Mouse (Mus musculus): ENCODE results near the gene Cnn1.
A peak's percentile ranks its signal among the peaks of the same experiment; 100 is the strongest.
"Not testable (repeated sequence)": the region's sequence is repeated elsewhere in the genome, so short reads cannot be mapped to it uniquely, and the experiment has no call there.

Gene Cnn1

DNA sequence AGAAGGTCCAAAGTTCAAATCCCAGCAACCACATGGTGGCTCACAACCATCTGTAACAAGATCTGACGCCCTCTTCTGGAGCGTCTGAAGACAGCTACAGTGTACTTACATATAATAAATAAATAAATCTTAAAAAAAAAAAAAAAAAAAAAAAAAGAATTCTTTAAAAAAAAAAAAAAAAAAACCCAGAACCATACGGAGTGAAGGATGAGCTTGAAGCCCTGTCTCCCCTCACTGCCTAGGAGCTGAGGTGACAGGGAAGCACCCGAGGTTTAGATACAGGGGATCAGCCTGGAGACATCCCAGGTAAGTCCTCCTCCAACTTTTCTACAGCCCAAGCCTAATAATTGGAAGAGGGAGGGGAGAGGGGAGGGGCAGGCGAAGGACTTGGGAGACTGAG, 23.2 kb upstream of the Cnn1 start:
- DNase-seq (ENCODE audit: low spot score) = not testable (repeated sequence)

DNA sequence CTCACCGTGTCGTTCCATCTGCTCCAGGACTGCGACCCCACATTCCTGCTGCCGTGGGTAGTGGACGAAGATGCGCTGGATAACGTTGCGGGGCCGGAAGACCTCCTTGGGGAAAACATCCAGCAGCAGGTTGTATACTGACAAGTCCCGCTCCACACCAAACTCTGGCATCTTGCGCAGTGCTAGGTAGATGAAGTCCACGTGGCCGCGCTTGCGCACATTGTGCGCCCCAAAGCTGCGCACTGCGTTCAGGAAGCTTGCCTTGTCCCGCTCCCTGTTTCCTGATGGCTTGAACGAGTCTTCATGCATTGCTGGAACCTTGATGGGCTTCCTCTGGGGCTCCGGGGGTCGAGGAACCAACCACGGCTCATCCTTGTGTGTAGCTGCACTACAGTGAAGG, 22.8 kb upstream of the Cnn1 start:
- DNase-seq (ENCODE audit: low spot score) = no peak

DNA sequence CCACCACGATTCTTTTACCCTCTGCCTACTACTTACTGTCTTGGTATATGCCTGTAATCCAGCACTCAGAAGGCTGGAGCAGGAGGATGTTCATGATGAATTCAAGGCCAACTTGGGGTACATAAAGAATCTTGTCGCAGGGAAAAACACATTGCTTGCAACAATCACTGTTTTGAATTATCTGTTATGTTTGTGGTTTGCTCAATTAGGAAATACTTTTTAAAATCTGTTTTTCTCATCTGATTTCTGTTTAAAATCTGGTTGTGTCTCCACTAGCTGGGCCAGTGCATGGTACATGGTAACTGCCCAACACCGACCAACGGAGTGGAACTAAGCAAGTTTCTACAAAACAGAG, 14.4 kb upstream of the Cnn1 start:
- DNase-seq (ENCODE audit: low spot score) = no peak

DNA sequence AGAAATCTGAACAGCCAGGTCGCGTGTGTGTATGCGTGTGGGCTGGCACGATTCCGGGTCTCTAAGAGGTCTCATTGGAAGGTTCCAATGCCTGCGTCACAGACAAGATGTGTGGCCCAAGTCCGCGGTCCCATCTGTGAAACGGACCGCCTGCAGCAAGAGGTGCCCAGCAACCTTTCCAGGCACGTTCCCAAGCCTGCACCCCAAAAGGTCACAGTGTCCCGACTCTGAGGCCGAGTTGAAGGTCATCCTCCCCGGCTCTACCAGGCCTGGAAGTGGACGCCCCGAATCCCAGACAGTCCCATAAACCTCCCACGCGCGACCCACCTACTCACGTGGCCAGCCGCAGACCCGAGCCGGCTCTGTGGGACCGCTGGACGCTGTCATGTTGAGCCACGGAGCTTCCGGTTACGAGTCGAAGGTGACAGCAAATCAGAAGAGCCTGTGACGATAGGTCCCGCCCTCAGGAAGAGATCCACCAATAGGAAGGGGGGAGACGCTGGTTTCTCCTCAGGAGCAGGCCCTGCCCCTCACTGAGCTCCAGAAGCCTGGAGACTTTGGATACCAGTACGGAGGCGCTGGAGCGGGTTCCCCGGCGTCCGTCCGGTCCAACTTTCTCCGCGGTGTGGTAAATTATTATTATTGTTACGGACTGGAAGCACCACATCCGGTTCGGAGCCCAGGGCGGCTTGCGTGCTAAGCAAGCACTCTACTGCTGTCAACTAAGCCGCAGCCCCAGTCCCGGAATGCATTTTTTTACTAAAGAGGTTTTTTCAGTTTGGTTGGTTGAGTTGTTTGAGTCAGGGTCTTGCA, 13.8 kb upstream of the Cnn1 start, which contains the start of gene Ecsit:
Ecsit (minus strand) TSS at position 417 of the 813 bp plus-strand sequence.
- DNase-seq (ENCODE audit: low spot score) = peak; percentile 98

DNA sequence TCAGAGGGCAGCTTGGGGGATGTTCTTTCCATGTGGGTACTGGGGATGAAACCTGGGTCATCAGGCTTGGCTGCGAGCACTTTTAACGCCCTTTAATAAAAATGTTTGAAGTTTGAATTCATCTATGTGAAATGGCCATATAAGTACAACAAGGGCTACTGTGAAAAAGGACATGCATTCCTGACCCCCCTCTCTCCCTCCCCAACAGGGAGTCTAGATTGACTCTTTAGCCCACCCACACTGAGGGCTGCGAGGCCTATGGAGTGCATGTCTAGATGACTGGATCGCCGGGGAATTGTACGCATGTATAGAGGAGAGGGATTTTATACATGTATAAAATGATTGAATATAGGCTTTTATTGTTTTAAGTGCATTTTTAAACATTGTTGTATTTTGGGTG, 13.0 kb upstream of the Cnn1 start:
- no peak for DNase-seq (ENCODE audit: low spot score)

DNA sequence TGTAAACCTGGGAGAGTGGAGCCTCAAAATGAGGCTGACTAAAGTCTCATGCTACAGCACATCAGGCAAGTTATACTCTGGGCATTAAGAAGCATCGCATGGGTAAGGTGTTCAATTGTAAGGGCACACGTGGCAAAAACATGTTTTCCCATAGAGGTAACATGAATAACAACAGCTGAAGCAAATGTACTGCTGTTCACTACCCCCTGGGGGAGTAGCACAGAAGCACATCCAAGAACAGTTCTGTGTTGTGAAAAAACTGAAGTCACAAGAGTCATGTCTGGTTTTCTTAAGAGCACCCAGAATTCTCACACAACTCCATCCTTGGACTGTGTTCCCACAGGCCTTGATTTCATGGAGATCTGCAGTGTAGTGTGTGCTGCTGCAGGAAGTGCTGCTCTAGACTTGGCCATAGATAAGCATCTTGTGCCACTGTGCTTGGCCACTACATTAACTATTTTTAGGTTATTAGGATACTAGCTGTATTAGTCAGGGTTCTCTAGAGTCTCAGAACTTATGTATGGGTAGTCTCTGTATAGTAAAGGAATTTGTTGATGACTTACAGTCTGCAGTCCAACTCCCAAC, 11.9 kb upstream of the Cnn1 start:
- DNase-seq (ENCODE audit: low spot score) = no peak

DNA sequence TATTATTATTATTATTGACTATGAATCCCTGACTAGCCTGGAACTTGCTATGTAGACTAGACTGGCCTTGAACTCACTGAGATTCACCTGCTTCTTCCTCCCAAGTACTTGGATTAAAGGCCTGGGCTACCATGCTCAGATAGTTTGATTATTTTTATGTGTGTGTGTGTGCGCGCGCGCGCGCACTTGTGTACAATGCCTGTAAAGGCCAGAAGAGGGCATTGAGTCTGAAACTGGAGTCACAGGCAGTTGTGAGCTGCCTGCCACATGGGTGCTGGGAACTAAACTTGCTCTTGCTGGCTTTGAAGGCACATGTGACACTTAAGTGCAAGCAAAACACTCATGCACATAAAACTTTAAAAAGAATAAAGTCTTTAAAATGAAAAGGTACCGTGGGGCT, 9.7 kb upstream of the Cnn1 start:
- DNase-seq (ENCODE audit: low spot score) = no peak

DNA sequence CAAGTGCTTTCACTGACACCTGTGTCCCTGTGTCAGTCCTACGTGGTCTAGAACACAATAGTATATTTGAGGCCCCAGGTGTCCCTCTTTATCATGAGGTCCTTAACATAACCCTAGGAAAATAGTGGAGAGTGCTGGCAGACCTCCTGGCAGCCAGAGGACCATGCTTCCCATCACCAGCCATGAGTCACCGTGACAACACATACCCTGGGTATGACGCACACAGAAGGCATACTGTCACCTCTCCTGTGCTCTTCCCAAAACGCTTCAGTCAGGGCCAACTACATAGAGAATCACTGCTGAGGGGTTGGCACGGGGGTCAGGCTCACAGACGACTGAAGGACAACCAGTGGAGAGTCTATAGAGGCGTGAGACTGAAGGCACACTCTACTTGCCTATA, 9.0 kb upstream of the Cnn1 start:
- DNase-seq (ENCODE audit: low spot score) = no peak

DNA sequence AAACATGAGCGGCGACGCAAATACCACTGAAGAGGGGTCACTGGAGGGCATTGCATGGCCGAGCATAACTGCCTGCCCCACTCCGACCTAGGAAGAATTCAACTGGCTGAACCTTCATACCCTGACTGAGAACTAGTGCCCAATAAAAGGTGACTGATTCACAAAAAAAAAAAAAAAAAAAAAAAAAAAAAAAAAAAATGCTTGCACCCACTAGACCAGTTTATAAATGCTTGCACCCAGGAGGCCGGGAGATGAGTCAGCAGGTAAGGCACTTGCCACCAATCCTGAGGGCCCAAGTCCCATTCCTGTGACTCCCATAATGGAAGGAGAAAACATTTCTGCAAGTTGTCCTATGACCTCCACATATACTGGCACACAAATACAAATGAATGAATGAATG, 6.3 kb upstream of the Cnn1 start:
- DNase-seq (ENCODE audit: low spot score) = no peak

DNA sequence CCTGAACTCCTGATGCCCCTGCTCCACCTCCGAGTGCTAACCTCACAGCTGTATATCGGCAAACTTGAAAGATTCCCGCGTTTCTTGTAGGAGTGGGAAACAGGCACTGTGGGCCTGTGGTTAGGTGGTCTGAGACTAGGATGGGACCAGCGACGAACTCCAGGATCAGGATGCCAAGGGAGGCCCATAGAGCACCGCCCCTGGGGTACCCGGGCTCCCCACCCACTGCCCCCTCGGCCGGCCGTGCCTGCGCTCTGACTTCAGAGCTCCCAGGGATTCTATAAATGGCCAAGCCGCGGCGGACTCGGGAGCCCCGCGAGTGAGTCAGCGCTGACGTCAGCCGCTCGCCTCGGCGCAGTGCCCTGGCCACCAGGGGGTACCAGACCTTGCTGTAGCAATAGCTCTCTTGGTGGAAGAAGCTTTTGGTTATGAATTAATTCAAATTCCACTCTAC, 3.1 kb upstream of the Cnn1 start:
- peak; percentile 87 for DNase-seq (ENCODE audit: low spot score)

DNA sequence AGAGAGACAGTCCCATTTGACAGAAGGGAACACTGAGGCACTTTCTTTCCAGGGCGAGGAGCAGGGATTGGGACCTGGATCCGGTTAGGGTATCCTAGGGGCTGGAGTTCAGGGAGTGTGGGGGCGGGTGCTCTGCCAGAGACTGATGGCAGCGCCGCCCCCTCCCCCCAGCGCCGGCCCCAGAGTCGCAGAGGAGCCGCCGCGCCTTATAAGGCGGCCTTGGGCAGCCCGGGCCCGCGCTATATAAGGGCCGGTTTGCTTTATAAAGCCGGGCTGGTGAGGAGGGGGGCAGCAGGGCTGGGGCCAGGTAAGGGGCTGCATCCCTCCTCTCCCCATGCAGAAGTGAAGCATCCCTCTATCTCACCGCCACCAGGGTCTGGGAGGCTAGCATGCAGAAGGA, 906 bp downstream of the Cnn1 start:
- DNase-seq (ENCODE audit: low spot score) = peak; percentile 40

DNA sequence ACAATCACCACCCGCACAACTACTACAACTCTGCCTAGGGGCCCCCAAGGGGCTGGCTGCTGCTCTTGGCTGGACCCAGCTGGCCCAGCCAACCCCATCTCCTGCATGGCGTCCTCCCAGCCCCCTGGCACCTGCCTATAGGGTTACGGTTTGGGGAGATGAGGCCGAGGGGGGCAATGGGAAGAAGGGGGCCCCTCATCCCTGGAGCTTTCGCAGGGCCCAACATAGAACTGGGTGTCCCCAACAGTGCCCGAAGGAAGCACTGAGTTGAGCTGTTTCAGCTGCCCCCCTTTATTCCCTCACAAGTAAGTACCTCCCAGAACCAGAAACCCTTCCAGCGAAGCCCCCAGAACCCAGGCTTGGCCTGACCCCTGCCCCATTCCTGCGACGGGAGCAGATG, 9.2 kb downstream of the Cnn1 start:
- no peak for DNase-seq (ENCODE audit: low spot score)

DNA sequence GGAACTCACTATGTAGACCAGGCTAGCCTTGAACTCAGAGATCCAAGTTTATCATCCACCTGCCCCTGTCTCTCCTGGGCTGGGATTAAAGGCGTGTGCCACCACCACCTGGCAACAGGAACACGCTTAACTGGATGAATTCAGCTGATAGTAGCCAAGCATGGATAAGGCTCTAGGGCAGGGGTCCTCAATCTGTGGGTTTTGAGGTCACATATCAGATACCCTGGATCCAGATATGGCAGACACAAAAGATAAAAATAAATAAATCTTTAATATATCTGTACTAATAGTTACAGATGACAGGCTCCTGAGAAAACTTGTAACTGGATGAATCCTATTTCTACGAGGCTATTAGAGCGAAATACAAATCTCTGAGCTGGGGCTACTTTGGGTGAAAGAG, 16.6 kb downstream of the Cnn1 start:
- DNase-seq (ENCODE audit: low spot score) = no peak

DNA sequence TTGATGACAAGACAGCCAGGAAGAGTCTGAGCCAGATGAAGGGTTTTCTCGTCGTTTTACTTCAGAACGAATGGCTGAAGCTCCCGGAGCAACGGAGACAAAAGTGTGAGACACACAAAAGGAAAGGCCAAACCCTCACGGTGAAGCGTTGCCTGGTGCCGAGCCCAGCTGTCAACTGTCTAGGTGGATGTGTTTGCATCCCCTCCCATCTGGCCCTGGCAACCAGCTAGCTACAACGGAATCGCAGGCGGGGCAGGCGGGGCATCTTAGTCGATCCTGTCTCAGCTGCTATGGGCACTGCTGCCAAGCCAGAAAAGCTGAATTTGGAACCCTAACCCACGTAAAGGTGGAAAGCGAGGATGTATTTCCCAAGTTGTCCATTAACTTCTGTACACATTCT, 17.1 kb downstream of the Cnn1 start:
- DNase-seq (ENCODE audit: low spot score) = peak; percentile 41

DNA sequence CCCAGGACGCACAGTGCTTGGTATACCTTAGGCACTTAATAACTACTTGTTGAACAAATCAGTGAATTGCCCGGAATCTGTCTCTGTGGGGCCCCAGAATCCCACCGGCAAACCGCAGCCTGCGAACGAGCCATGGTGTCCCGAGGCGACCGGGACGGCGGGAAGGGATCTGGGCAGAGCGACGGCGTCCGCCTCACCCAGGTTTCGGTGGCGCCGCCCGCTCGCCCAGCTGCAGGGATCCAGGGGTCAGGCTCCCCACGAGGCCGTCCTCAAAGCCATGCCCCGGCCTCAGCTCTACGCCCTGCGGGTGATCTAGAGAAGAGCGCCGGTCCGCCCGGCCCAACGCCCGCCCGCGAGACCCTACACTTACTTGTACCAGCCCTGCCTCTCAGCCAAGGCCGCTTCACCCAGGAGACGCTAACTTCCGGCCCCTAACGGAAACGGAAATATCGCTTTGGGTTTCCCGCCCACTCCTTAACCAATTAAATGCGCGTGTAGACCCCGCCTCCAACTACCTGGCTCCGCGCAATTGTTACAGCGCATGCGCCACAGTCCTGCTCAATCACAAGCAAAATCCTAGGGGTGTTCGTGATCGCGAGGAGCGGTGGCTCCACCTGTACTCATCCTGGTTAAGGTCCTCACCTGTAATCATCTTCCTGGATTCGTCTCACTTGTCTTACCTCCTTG, 17.9 kb downstream of the Cnn1 start, which contains the start of gene Elof1:
Elof1 (minus strand) TSS at position 433 of the 687 bp plus-strand sequence.
- peak; percentile 99 for DNase-seq (ENCODE audit: low spot score)

DNA sequence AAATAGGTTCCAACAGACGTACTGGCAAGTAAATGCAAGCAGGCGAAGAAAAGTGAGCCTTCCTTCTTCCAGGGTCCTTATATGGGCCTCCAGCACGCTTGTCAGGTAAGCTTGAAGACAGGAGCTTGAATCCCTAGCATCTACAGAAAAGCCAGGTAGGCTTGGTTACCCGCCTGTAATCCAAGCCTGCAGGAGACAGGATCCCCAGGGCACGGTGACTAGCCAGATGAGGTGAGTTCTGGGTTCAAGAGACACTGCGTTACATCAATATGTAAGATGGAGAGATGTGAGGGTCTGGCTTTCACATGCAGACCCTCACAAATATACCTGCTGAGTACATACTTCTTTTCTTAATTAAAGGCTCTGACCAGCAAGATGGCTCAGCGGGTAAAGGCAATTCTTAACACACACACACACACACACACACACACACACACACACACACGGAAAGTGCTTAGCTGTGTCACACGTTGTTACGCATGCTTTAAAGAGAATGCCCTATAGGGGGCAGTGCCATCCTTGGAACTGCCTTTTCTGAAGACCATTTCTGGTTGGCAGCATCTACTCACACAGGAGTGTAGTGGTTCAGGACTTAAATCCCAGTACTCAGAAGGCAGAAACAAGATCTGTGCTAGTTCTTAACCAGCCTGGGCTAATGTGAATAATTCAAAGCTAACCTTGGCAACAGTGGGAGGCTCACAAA, 18.9 kb downstream of the Cnn1 start:
- DNase-seq (ENCODE audit: low spot score) = peak; percentile 77

DNA sequence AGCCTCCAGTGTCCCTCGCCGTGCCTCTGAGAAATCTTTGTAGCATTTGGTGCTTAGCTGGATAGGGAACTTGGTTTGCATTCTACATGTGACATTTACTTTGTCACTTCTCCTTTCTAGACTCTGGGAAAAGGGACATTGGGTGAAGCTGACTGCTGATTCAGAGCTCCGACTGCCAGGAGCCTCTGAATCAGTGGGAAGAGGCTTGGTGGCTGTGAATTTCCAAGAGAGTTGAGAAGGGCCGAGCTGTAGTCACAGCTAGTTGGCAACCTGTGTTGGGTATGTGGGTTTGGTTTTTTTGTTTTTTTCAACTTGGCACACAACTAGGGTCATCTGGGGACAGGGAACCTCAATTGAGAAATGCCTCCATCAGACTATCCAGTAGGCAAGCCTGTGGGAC, 20.5 kb downstream of the Cnn1 start:
- DNase-seq (ENCODE audit: low spot score) = no peak

DNA sequence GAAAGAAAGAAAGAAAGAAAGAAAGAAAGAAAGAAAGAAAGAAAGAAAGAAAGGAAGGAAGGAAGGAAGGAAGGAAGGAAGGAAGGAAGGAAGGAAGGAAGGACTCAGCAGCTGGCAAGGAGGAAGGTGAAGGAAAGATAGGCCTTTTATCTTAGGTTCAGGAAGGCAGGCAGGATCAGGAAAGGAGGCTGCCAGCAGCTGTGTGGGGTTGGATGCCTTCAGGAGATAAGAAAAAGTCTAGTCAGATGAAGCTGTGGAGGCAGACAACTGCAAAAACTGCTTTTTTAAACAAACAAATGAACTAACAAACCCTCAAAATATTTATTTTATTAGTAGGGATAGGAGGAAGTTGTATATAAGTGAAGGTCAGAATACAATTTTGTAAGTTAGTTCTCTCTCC, 22.5 kb downstream of the Cnn1 start:
- DNase-seq (ENCODE audit: low spot score) = no peak

DNA sequence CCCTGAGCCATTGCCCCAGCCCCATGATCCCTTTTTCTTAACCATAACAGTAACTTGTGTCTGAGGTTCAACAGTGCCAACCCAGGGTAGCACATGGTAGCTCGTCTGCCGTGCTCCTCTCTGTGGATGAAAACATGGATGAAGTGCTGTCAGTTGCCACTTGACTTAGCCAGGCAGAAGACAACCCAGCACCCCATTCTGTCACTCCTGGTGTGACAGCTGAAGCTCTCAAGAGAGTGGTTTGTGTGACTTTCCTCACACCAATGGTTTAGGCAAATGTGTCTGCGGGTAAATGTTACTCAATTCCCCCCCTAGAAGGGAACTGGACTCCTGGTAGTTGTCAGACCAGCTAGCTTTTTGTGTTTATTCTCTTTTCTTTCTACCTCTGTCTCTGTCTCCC, 23.0 kb downstream of the Cnn1 start:
- no peak for DNase-seq (ENCODE audit: low spot score)

DNA sequence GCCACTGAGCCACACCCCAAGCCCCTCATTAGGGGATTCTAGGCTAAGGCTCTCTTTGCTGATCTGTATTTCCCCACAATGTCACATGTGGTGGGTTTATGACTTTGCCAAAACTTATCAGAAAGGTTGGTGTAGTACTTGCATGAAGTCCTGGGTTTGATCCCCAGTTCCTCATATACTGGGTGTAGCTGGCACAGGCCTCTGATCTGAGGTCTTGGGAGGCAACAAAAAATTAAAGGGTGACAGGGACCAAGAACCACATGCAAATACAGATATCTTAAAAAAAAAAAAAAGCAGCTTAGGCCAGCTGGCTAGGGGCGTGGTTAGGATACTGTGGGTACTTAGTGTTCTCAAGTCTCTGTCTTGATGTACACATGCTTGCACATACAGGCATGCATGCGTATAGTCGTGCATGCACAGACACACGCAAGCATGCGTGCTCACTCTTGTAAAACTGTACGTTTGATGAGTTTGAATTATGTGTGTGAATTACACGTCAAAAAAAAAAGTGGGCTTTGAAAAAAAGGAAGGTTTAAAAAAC, 24.1 kb downstream of the Cnn1 start:
- DNase-seq (ENCODE audit: low spot score) = no peak

DNA sequence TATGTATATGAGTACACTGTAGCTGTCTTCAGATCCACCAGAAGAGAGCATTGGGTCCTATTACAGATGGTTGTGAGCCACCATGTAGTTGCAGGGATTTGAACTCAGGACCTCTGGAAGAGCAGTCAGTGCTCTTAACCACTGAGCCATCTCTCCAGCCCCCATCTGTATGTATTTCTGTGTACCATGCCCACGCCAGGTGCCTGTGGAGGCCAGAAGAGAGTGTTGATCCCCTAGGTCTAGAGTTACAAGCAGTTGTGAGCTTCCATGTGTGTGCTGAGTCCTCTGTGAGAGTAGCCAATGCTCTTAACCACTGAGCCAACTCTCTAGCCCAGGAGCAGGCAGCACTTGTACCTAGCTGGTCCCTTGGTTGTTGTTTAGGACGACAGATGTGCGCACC, 25.2 kb downstream of the Cnn1 start:
- DNase-seq (ENCODE audit: low spot score) = no peak
